Mouse (Mus musculus) left cerebral cortex, postnatal 4 days (tissue): ENCODE data around the gene Gtf2i. TPM values are rescaled to one million over a fixed set of nuclear protein-coding genes. Genes with fewer than 3 reads are reported as not detected.

Source experiments
- DNase-seq: peaks from one replicate; pipeline ENCODE4 v3.0.0-alpha.2; 2022
- intact Hi-C: fragments of 180-260 bp; cut with DNase I; formaldehyde crosslinking; loops from one replicate; pipeline ENCODE4 v1.15.1; 2025
- total RNA-seq, 2 experiments: library from RNA; stranded (reverse); gene quantifications; 2 replicates each; pipeline ENCODE4 v1.2.3; 2021

Gene Gtf2i
- total RNA-seq, 2 experiments from 2014 or later, result 172 to 181 TPM

- intact Hi-C loops, result no loop called here
- no peak for DNase-seq
Observed at GRCm38 (mm10) chr5:134248608-134249244, 65.8 kb downstream of the Gtf2i start.

- no peak for DNase-seq
- intact Hi-C loops, result no loop called here
Observed at GRCm38 (mm10) chr5:134246146-134246545, 68.4 kb downstream of the Gtf2i start.

GRCm38 (mm10) chr5:134244890-134245289 is 69.7 kb downstream of the Gtf2i start:
- intact Hi-C loops, result no loop called here
- no peak for DNase-seq

GRCm38 (mm10) chr5:134243661-134244436 is 70.7 kb downstream of the Gtf2i start:
- DNase-seq, result no peak

GRCm38 (mm10) chr5:134241831-134242230 is 72.7 kb downstream of the Gtf2i start:
- intact Hi-C loops, result no loop called here
- no peak for DNase-seq

More at GRCm38 (mm10) chr5:134243661-134244436, 70.7 kb downstream of the Gtf2i start:
- intact Hi-C loops, result no loop called here

GRCm38 (mm10) chr5:134237936-134238760 is 76.4 kb downstream of the Gtf2i start:
- intact Hi-C loops, result no loop called here
- peak; percentile 35 for DNase-seq

GRCm38 (mm10) chr5:134237508-134237907 is 77.1 kb downstream of the Gtf2i start:
- no peak for DNase-seq
- intact Hi-C loops, result no loop called here

- no peak for DNase-seq
- intact Hi-C loops, result no loop called here
Observed at GRCm38 (mm10) chr5:134236796-134237195, 77.8 kb downstream of the Gtf2i start.

GRCm38 (mm10) chr5:134236241-134236640 is 78.3 kb downstream of the Gtf2i start:
- intact Hi-C loops, result no loop called here
- no peak for DNase-seq

- intact Hi-C loops, result no loop called here
- DNase-seq, result peak; percentile 47
Observed at GRCm38 (mm10) chr5:134235111-134235510, 79.4 kb downstream of the Gtf2i start.

- intact Hi-C loops, result no loop called here
- no peak for DNase-seq
Observed at GRCm38 (mm10) chr5:134234205-134234604, 80.4 kb downstream of the Gtf2i start.

- no peak for DNase-seq
- intact Hi-C loops, result no loop called here
Observed at GRCm38 (mm10) chr5:134233244-134233651, 81.3 kb downstream of the Gtf2i start.

GRCm38 (mm10) chr5:134232568-134232967 is 82.0 kb downstream of the Gtf2i start:
- no peak for DNase-seq
- intact Hi-C loops, result no loop called here

- no peak for DNase-seq
- intact Hi-C loops, result no loop called here
Observed at GRCm38 (mm10) chr5:134232111-134232510, 82.4 kb downstream of the Gtf2i start.

GRCm38 (mm10) chr5:134231376-134231775 is 83.2 kb downstream of the Gtf2i start:
- no peak for DNase-seq
- intact Hi-C loops, result no loop called here

GRCm38 (mm10) chr5:134229391-134229790 is 85.2 kb downstream of the Gtf2i start, which contains the start of gene Ncf1:
TSS of gene Ncf1 (minus strand) at chr5:134229625.
- intact Hi-C loops, result no loop called here
- DNase-seq, result no peak

- intact Hi-C loops, result no loop called here
- no peak for DNase-seq
Observed at GRCm38 (mm10) chr5:134228249-134228638, 86.3 kb downstream of the Gtf2i start.

GRCm38 (mm10) chr5:134227574-134228248 is 86.8 kb downstream of the Gtf2i start:
- no peak for DNase-seq
- intact Hi-C loops, result no loop called here

GRCm38 (mm10) chr5:134226946-134227345 is 87.6 kb downstream of the Gtf2i start:
- intact Hi-C loops, result no loop called here
- no peak for DNase-seq

GRCm38 (mm10) chr5:134225110-134225901 is 89.3 kb downstream of the Gtf2i start:
- DNase-seq, result no peak
- intact Hi-C loops, result no loop called here
